8 mouse cellular contexts compared by ENCODE assay signal in the genomic region with DNA sequence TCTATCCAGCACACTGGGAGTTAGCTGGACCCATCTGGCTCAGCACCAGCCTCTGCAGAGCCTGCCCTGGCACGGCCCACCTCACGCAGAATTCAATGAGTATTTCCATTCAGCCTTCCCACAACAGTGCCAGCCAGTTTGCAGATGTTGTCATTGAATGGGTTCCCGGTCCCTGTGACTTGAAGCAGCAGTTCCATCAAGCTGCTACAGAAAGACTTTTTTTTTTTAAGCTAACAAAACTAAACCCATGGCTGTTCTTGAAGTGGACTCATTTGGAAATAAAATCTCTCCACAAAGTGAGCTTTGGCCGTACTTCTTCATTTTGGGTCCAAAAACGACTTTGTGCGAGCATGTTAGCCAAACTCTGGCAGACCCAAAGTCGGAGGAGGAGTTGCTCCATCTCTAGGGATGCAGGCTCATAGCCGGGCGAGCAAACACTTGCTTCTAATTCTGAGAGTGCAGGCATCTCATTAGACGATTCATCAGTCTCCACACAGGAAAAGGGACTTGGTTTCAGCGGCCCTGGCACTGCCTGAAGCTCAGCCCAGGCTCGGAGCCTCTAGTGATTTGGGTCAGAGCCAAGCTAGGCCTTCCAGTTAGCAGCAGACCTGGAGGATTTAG.
DNase-seq lines count a peak whose midpoint lies in the region; ATAC-seq and TF ChIP-seq lines count a peak whose summit lies in the region.
"Had no signal": no experiment of that assay in that cellular context is flagged by ENCODE, and none has a peak within 500 bp of the region (broad histone marks: within the 10 kb centered on the region; RNA-seq: fewer than 3 reads in every experiment).

No protein-coding gene starts in this region.

- no peaks in the 10 kb centered on the region for H3K4me1 ChIP-seq in intestine, embryonic 15.5 days (replicated peaks)
- H3K4me1 ChIP-seq: midbrain, embryonic 12.5 days had no signal

- H3K4me3 ChIP-seq in left cerebral cortex, adult 2 months = no peak overlapping the region
- H3K4me3 ChIP-seq in intestine, embryonic 15.5 days (replicated peaks) = no peak overlapping the region
- H3K4me3 ChIP-seq: midbrain, embryonic 12.5 days had no signal

- H3K9ac ChIP-seq in intestine, embryonic 15.5 days = no peak overlapping the region
- H3K9ac ChIP-seq: midbrain, embryonic 12.5 days had no signal

- ATAC-seq in CD4-positive, CD25-positive, alpha-beta regulatory T cell, adult 4 months = no peak
- no peak for ATAC-seq in intestine, embryonic 15.5 days

- no peak overlapping the region; the same call in 1 of the 2 replicates for H3K27ac ChIP-seq in left cerebral cortex, adult 2 months
- H3K27ac ChIP-seq in intestine, embryonic 15.5 days = no peak overlapping the region
- H3K27ac ChIP-seq: midbrain, embryonic 12.5 days had no signal

- no peaks in the 10 kb centered on the region for H3K27me3 ChIP-seq in intestine, embryonic 15.5 days (replicated peaks)
- H3K27me3 ChIP-seq: midbrain, embryonic 12.5 days had no signal

- no peaks in the 10 kb centered on the region for H3K9me3 ChIP-seq in intestine, embryonic 15.5 days
- H3K9me3 ChIP-seq: midbrain, embryonic 12.5 days had no signal

- no peak for TF ChIP-seq CTCF in left cerebral cortex, adult 2 months (IDR thresholded peaks at IDR 0.05)

- no peaks in the 10 kb centered on the region for H3K36me3 ChIP-seq in intestine, embryonic 15.5 days
- H3K36me3 ChIP-seq: midbrain, embryonic 12.5 days had no signal

- peak; percentile 32 for DNase-seq in Muller cell, postnatal 12 days (ENCODE audit: inconsistent ontology term)
- DNase-seq in NIH3T3 (ENCODE audit: low read depth) = peak; percentile 5
- peak; percentile 48 for DNase-seq in gastrocnemius, adult 18-20 months (ENCODE audit: low spot score)
- peak; percentile 45 to 54 for DNase-seq in left cerebral cortex, adult 2 months (ENCODE audit: extremely low spot score in 1 of 2, low spot score in 2 of 2)
- no peak for DNase-seq in thymus, postnatal 14 days

- 75% methylated on average over 12 of the region's 12 CpGs for WGBS in intestine, embryonic 15.5 days

- intact Hi-C loops in left cerebral cortex, adult 2 months (cut with DNase I) = no loop called here

- no peak overlapping the region for H3K4me2 ChIP-seq in intestine, embryonic 15.5 days (replicated peaks)
- H3K4me2 ChIP-seq: midbrain, embryonic 12.5 days had no signal
